Mouse (Mus musculus) left cerebral cortex, postnatal 36 days (tissue): Measurements from ENCODE around the gene Tmem102. TPM values are rescaled to one million over a fixed set of nuclear protein-coding genes. Genes with fewer than 3 reads are reported as not detected.
A peak's percentile ranks its signal among the peaks of the same experiment; 100 is the strongest.

ENCODE experiments used
- DNase-seq, 2 experiments: peaks; one replicate each; pipeline ENCODE4 v3.0.0; 2021 to 2022; ENCODE audit warnings: low spot score in 2 of 2, mixed read lengths in 1 of 2
- intact Hi-C: fragments of 180-260 bp; cut with DNase I; formaldehyde crosslinking; loops from one replicate; pipeline ENCODE4 v1.15.1; 2025
- total RNA-seq, 2 experiments: library from RNA; stranded (reverse); gene quantifications; 2 replicates each; pipeline ENCODE4 v1.2.3; 2021

Tmem102 gene
- total RNA-seq, 2 experiments from 2014 or later, result not detected

- no peak for DNase-seq
- intact Hi-C loops, result no loop called here
These were observed 23.4 kb upstream of the Tmem102 start for GRCm38 (mm10) chr11:69828832-69829231.

GRCm38 (mm10) chr11:69823456-69823855 is 18.0 kb upstream of the Tmem102 start:
- no peak for DNase-seq
- intact Hi-C loops, result no loop called here

- intact Hi-C loops, result no loop called here
- no peak for DNase-seq
These were observed 16.7 kb upstream of the Tmem102 start, which contains the start of gene Spem1 for GRCm38 (mm10) chr11:69822080-69822479. Spem1 (minus strand) TSS chr11:69822180.

- DNase-seq, result no peak
- intact Hi-C loops, result no loop called here
These were observed 13.4 kb upstream of the Tmem102 start for GRCm38 (mm10) chr11:69818871-69819270.

GRCm38 (mm10) chr11:69818365-69818764 is 12.9 kb upstream of the Tmem102 start, which contains the start of gene Spem2:
Spem2 (minus strand) TSS chr11:69818465.
- intact Hi-C loops, result no loop called here
- DNase-seq, result no peak

GRCm38 (mm10) chr11:69816520-69816919 is 11.1 kb upstream of the Tmem102 start:
- DNase-seq, result no peak
- intact Hi-C loops, result no loop called here

- DNase-seq, result no peak
- intact Hi-C loops, result no loop called here
These were observed 9.7 kb upstream of the Tmem102 start, which contains the start of gene Gm39566 for GRCm38 (mm10) chr11:69815155-69815554. Gm39566 (minus strand) TSS chr11:69815298.

- intact Hi-C loops, result no loop called here
- no peak for DNase-seq
These were observed 4.9 kb upstream of the Tmem102 start for GRCm38 (mm10) chr11:69810280-69810679.

- intact Hi-C loops, result no loop called here
These were observed 2.2 kb upstream of the Tmem102 start for GRCm38 (mm10) chr11:69807641-69808040.

GRCm38 (mm10) chr11:69806378-69806777 is 954 bp upstream of the Tmem102 start:
- intact Hi-C loops, result no loop called here
- no peak for DNase-seq

More at GRCm38 (mm10) chr11:69807641-69808040, 2.2 kb upstream of the Tmem102 start:
- DNase-seq, result no peak

- intact Hi-C loops, result loop anchor here (5.0 kb wide), 1 partner anchor 73 kb away; the partner anchor contains the start of gene Tmem95
- DNase-seq, result no peak
These were observed 828 bp downstream of the Tmem102 start for GRCm38 (mm10) chr11:69804652-69804940.

- intact Hi-C loops, result loop anchor here (1.0 to 5.0 kb wide), 3 partner anchors 33 to 73 kb away; partner anchors contain the start of genes Nlgn2 and Tmem95
- peak; percentile 71 for DNase-seq
These were observed 1.4 kb downstream of the Tmem102 start for GRCm38 (mm10) chr11:69803786-69804651.

GRCm38 (mm10) chr11:69803328-69803727 is 2.1 kb downstream of the Tmem102 start:
- no peak for DNase-seq
- intact Hi-C loops, result loop anchor here (1.0 to 5.0 kb wide), 3 partner anchors 33 to 74 kb away; partner anchors contain the start of genes Nlgn2 and Tmem95

GRCm38 (mm10) chr11:69802648-69803105 is 2.7 kb downstream of the Tmem102 start:
- peak; percentile 72 to 73 for DNase-seq
- intact Hi-C loops, result loop anchor here (1.0 to 5.0 kb wide), 3 partner anchors 34 to 75 kb away; partner anchors contain the start of genes Nlgn2 and Tmem95

GRCm38 (mm10) chr11:69801379-69801977 is 3.9 kb downstream of the Tmem102 start, which contains the start of gene Fgf11:
Fgf11 (minus strand) TSS chr11:69801857.
- intact Hi-C loops, result loop anchor here (5.0 kb wide), 1 partner anchor 76 kb away; the partner anchor contains the start of gene Tmem95

GRCm38 (mm10) chr11:69800392-69801197 is 4.8 kb downstream of the Tmem102 start:
- intact Hi-C loops, result loop anchor here (5.0 kb wide), 1 partner anchor 77 kb away; the partner anchor contains the start of gene Tmem95
- DNase-seq, result no peak

More at GRCm38 (mm10) chr11:69801379-69801977, 3.9 kb downstream of the Tmem102 start, which contains the start of gene Fgf11:
- no peak for DNase-seq

- intact Hi-C loops, result loop anchor here (5.0 kb wide), 1 partner anchor 77 kb away; the partner anchor contains the start of gene Tmem95
- no peak for DNase-seq
These were observed 5.4 kb downstream of the Tmem102 start for GRCm38 (mm10) chr11:69800138-69800391.

GRCm38 (mm10) chr11:69799394-69800137 is 5.9 kb downstream of the Tmem102 start:
- intact Hi-C loops, result loop anchor here (5.0 kb wide), 1 partner anchor 78 kb away; the partner anchor contains the start of gene Tmem95
- DNase-seq, result no peak

- intact Hi-C loops, result no loop called here
These were observed 7.5 kb downstream of the Tmem102 start for GRCm38 (mm10) chr11:69797924-69798323.

More at GRCm38 (mm10) chr11:69797924-69798323, 7.5 kb downstream of the Tmem102 start:
- no peak for DNase-seq
